Mouse (Mus musculus) MEL-GATA-1-ER (cell line): Measurements from ENCODE around the gene H3f3b.
A peak's percentile ranks its signal among the peaks of the same experiment; 100 is the strongest.
"Not testable (repeated sequence)": the region's sequence is repeated elsewhere in the genome, so short reads cannot be mapped to it uniquely, and the experiment has no call there.

Experiments
- DNase-seq: peaks from one replicate; pipeline ENCODE4 v3.0.0-alpha.2; 2012; ENCODE audit warnings: low read depth; ENCODE audit errors: extremely low read depth

The H3f3b gene

GRCm38 (mm10) chr11:116021328-116022220, 6.2 kb downstream of the H3f3b start:
- DNase-seq, result no peak

GRCm38 (mm10) chr11:116020519-116020922, 7.2 kb downstream of the H3f3b start:
- DNase-seq, result no peak

- no peak for DNase-seq
These were observed 7.8 kb downstream of the H3f3b start for GRCm38 (mm10) chr11:116019976-116020411.

GRCm38 (mm10) chr11:116019360-116019791, 8.4 kb downstream of the H3f3b start:
- no peak for DNase-seq

- not testable (repeated sequence) for DNase-seq
These were observed 8.9 kb downstream of the H3f3b start for GRCm38 (mm10) chr11:116018867-116019266.

- no peak for DNase-seq
These were observed 9.7 kb downstream of the H3f3b start for GRCm38 (mm10) chr11:116018106-116018505.

GRCm38 (mm10) chr11:116014821-116015220, 12.9 kb downstream of the H3f3b start:
- DNase-seq, result no peak

- peak; percentile 75 for DNase-seq
These were observed 15.4 kb downstream of the H3f3b start, which contains the start of gene Galk1 for GRCm38 (mm10) chr11:116012262-116012947. Gene Galk1, minus strand, starts transcription at chr11:116012719.

GRCm38 (mm10) chr11:116011529-116012261, 16.1 kb downstream of the H3f3b start:
- DNase-seq, result no peak

GRCm38 (mm10) chr11:116010948-116011347, 16.8 kb downstream of the H3f3b start:
- no peak for DNase-seq

GRCm38 (mm10) chr11:116010146-116010545, 17.6 kb downstream of the H3f3b start:
- no peak for DNase-seq

GRCm38 (mm10) chr11:116009661-116010060, 18.1 kb downstream of the H3f3b start:
- DNase-seq, result no peak

GRCm38 (mm10) chr11:116008832-116009375, 18.9 kb downstream of the H3f3b start:
- no peak for DNase-seq

GRCm38 (mm10) chr11:116008411-116008810, 19.4 kb downstream of the H3f3b start:
- DNase-seq, result no peak

- no peak for DNase-seq
These were observed 20.5 kb downstream of the H3f3b start for GRCm38 (mm10) chr11:116007095-116007850.

GRCm38 (mm10) chr11:116005701-116006419, 21.9 kb downstream of the H3f3b start:
- DNase-seq, result no peak

GRCm38 (mm10) chr11:116004840-116005700, 22.7 kb downstream of the H3f3b start:
- no peak for DNase-seq

- DNase-seq, result peak; percentile 81
These were observed 23.5 kb downstream of the H3f3b start for GRCm38 (mm10) chr11:116004186-116004823.
